Mouse (Mus musculus) neural tube, embryonic 11.5 days (tissue): ENCODE measurements around the gene Slc5a6. TPM values are rescaled to one million over a fixed set of nuclear protein-coding genes. Genes with fewer than 3 reads are reported as not detected.
"Not testable (repeated sequence)": the region's sequence is repeated elsewhere in the genome, so short reads cannot be mapped to it uniquely, and the experiment has no call there.

ENCODE experiments used
- ATAC-seq: fragments of 200-750 bp; cut with Nextera tagmentation; 2 replicates; pipeline ENCODE4 v1.8.0; 2017; ENCODE audit warnings: moderate number of reproducible peaks, mild to moderate bottlenecking, moderate TSS enrichment, moderate library complexity; ENCODE audit not compliant: insufficient read depth, low FRiP score, low TSS enrichment
- DNase-seq: peaks from one replicate; pipeline ENCODE4 v3.0.0-alpha.2; 2015; ENCODE audit warnings: low spot score
- H3K27ac ChIP-seq: fragments of 300-500 bp; sonication (generic); 2 replicates; pipeline ENCODE4 v1.5.1; 2014; ENCODE audit warnings: low read depth, mild to moderate bottlenecking, low read length
- H3K27me3 ChIP-seq: fragments of 300-500 bp; sonication (generic); 2 replicates; pipeline ENCODE4 v1.6.1; 2014; ENCODE audit warnings: mild to moderate bottlenecking, low read length, mixed read lengths; ENCODE audit not compliant: control insufficient read depth, insufficient read depth
- H3K36me3 ChIP-seq: fragments of 300-500 bp; sonication (generic); 2 replicates; pipeline ENCODE4 v1.6.1; 2014; ENCODE audit warnings: mild to moderate bottlenecking, low read length, moderate library complexity, mixed read lengths; ENCODE audit not compliant: control insufficient read depth, insufficient read depth
- H3K4me1 ChIP-seq: fragments of 300-500 bp; sonication (generic); 2 replicates; pipeline ENCODE4 v1.6.1; 2014; ENCODE audit warnings: low read length, mixed read lengths; ENCODE audit not compliant: control insufficient read depth, insufficient read depth
- H3K4me2 ChIP-seq: fragments of 300-500 bp; sonication (generic); 2 replicates; pipeline ENCODE4 v1.6.1; 2014; ENCODE audit warnings: low read depth, mild to moderate bottlenecking, moderate library complexity
- H3K4me3 ChIP-seq: fragments of 300-500 bp; sonication (generic); 2 replicates; pipeline ENCODE4 v1.5.1; 2014; ENCODE audit warnings: low read depth, low read length
- H3K9ac ChIP-seq: fragments of 300-500 bp; sonication (generic); 2 replicates; pipeline ENCODE4 v1.6.1; 2014; ENCODE audit warnings: mild to moderate bottlenecking, low read length
- H3K9me3 ChIP-seq: fragments of 300-500 bp; sonication (generic); 2 replicates; pipeline ENCODE4 v1.6.1; 2016; ENCODE audit warnings: low read length; ENCODE audit not compliant: control insufficient read depth
- WGBS: fragments of 180-500 bp; shearing (Covaris S2); extraction: QIAGEN DNeasy Blood & Tissue Kit; methylation state at CpG from one replicate; pipeline ENCODE4 v1.1.7; 2014; 5-methylcytosine and 5-hydroxymethylcytosine counted together
- polyA plus RNA-seq: library from polyadenylated mRNA; unstranded; fragments of >200 nt; fragmentation: Nextera tagmentation; extraction: Ambion mirVana; gene quantifications from 2 replicates; pipeline ENCODE4 v1.2.1, GENCODE M21; 2014

The Slc5a6 gene
- polyA plus RNA-seq, 1 experiment from 2014 or later: 9.7 TPM

- ATAC-seq (no peak), DNase-seq (no peak)
- Histone ChIP-seq H3K4me2 (no peak overlapping the region), H3K4me3 (no peak overlapping the region), H3K4me1 (no peaks in the 10 kb centered on the region), H3K9ac (no peak overlapping the region), H3K9me3 (no peaks in the 10 kb centered on the region), H3K36me3 (peaks cover 60% of the 10 kb centered on the region), H3K27ac (no peak overlapping the region), H3K27me3 (no peaks in the 10 kb centered on the region)
- WGBS: 94% methylated on average over 11 of the region's 11 CpGs
These were observed 23.1 kb upstream of the Slc5a6 start for GRCm38 (mm10) chr5:31071821-31072220.

GRCm38 (mm10) chr5:31071059-31071458 lies 22.3 kb upstream of the Slc5a6 start:
- Histone ChIP-seq H3K9ac (no peak overlapping the region), H3K27me3 (no peaks in the 10 kb centered on the region), H3K9me3 (no peaks in the 10 kb centered on the region), H3K4me3 (no peak overlapping the region), H3K27ac (no peak overlapping the region), H3K4me2 (no peak overlapping the region), H3K36me3 (peaks cover 57% of the 10 kb centered on the region), H3K4me1 (no peaks in the 10 kb centered on the region)
- no peak for DNase-seq
- no peak for ATAC-seq
- 90% methylated on average over 2 of the region's 2 CpGs for WGBS

GRCm38 (mm10) chr5:31069810-31070209 lies 21.1 kb upstream of the Slc5a6 start:
- H3K36me3 ChIP-seq: peaks cover 50% of the 10 kb centered on the region
- no peaks in the 10 kb centered on the region for H3K9me3 ChIP-seq
- H3K4me3 ChIP-seq: no peak overlapping the region
- DNase-seq: no peak
- no peak for ATAC-seq
- H3K9ac ChIP-seq: no peak overlapping the region
- H3K27ac ChIP-seq: no peak overlapping the region
- H3K27me3 ChIP-seq: no peaks in the 10 kb centered on the region
- H3K4me1 ChIP-seq: no peaks in the 10 kb centered on the region
- WGBS: 98% methylated on average over 3 of the region's 3 CpGs
- no peak overlapping the region for H3K4me2 ChIP-seq

- H3K36me3 ChIP-seq: peaks cover 4% of the 10 kb centered on the region
- ATAC-seq: peak; percentile 20; the same call in 1 of the 2 replicates
- H3K27me3 ChIP-seq: no peaks in the 10 kb centered on the region
These were observed 6.8 kb upstream of the Slc5a6 start for GRCm38 (mm10) chr5:31055216-31056140.

GRCm38 (mm10) chr5:31054261-31055215 lies 5.8 kb upstream of the Slc5a6 start, which contains the start of gene Cad:
Gene Cad (plus strand): TSS chr5:31054780.
- ATAC-seq: peak; percentile 97
- H3K4me2 ChIP-seq: peak within 1 kb of the TSS; percentile 90
- peak within 1 kb of the TSS; percentile 49 for H3K27ac ChIP-seq
- no peaks in the 10 kb centered on the region for H3K27me3 ChIP-seq
- H3K4me3 ChIP-seq: peak within 1 kb of the TSS; percentile 67
- H3K36me3 ChIP-seq: peaks cover 2% of the 10 kb centered on the region; the same call in 1 of the 2 replicates
- no peaks in the 10 kb centered on the region for H3K9me3 ChIP-seq
- under 1% methylated on average over 64 of the region's 64 CpGs for WGBS
- peak; percentile 95 for DNase-seq
- peaks cover 10% of the 10 kb centered on the region for H3K4me1 ChIP-seq
- peak within 1 kb of the TSS; percentile 85 for H3K9ac ChIP-seq

More at GRCm38 (mm10) chr5:31055216-31056140, 6.8 kb upstream of the Slc5a6 start:
- Histone ChIP-seq H3K4me3 (peak overlapping the region; percentile 67), H3K9me3 (no peaks in the 10 kb centered on the region), H3K9ac (peak overlapping the region; percentile 85), H3K4me1 (peaks cover 10% of the 10 kb centered on the region), H3K27ac (peak overlapping the region; percentile 23; the same call in 1 of the 2 replicates), H3K4me2 (peak overlapping the region; percentile 90)
- no peak for DNase-seq
- WGBS: 16% methylated on average over 19 of the region's 19 CpGs

GRCm38 (mm10) chr5:31053728-31054127 lies 5.0 kb upstream of the Slc5a6 start:
- H3K4me1 ChIP-seq, H3K36me3 ChIP-seq, ATAC-seq, DNase-seq, H3K27me3 ChIP-seq, H3K9me3 ChIP-seq: not testable (repeated sequence)
- H3K27ac ChIP-seq: 0 out of 2 replicates have a peak overlapping the region, but pooled peaks have one; percentile 49
- 54% methylated on average over 4 of the region's 4 CpGs for WGBS
- H3K4me2 ChIP-seq: peak overlapping the region; percentile 90
- H3K9ac ChIP-seq: peak overlapping the region; percentile 47
- peak overlapping the region; percentile 67 for H3K4me3 ChIP-seq

- Histone ChIP-seq H3K36me3 (no peaks in the 10 kb centered on the region; the same call in 1 of the 2 replicates), H3K4me2 (no peak overlapping the region), H3K27me3 (no peaks in the 10 kb centered on the region), H3K4me1 (peaks cover 9% of the 10 kb centered on the region), H3K9me3 (no peaks in the 10 kb centered on the region), H3K4me3 (no peak overlapping the region), H3K27ac (no peak overlapping the region), H3K9ac (no peak overlapping the region)
- ATAC-seq (no peak), DNase-seq (no peak)
These were observed 1.7 kb upstream of the Slc5a6 start for GRCm38 (mm10) chr5:31050427-31050826.
